Mouse (Mus musculus) embryonic facial prominence, embryonic 15.5 days (tissue): ENCODE data around the gene Naa35. TPM values are rescaled to one million over a fixed set of nuclear protein-coding genes. Genes with fewer than 3 reads are reported as not detected.
A peak's percentile ranks its signal among the peaks of the same experiment; 100 is the strongest.

Experiments used
- ATAC-seq: fragments of 200-750 bp; cut with Nextera tagmentation; 2 replicates; pipeline ENCODE4 v1.8.0; 2017; ENCODE audit warnings: low read depth, moderate TSS enrichment; ENCODE audit not compliant: insufficient number of reproducible peaks, low FRiP score, low TSS enrichment
- H3K27ac ChIP-seq: fragments of 300-500 bp; sonication (generic); replicated peaks from 2 replicates; pipeline ENCODE4 v1.5.1; 2015; ENCODE audit warnings: mild to moderate bottlenecking, inconsistent platforms
- H3K27me3 ChIP-seq: fragments of 300-500 bp; sonication (generic); 2 replicates; pipeline ENCODE4 v1.6.1; 2015; ENCODE audit warnings: inconsistent platforms
- H3K36me3 ChIP-seq: fragments of 300-500 bp; sonication (generic); 2 replicates; pipeline ENCODE4 v1.6.1; 2015; ENCODE audit warnings: mild to moderate bottlenecking, inconsistent platforms
- H3K4me1 ChIP-seq: fragments of 300-500 bp; sonication (generic); 2 replicates; pipeline ENCODE4 v1.6.1; 2015; ENCODE audit warnings: inconsistent platforms
- H3K4me2 ChIP-seq: fragments of 300-500 bp; sonication (generic); replicated peaks from 2 replicates; pipeline ENCODE4 v1.6.1; 2015; ENCODE audit warnings: mild to moderate bottlenecking, inconsistent platforms
- H3K4me3 ChIP-seq: fragments of 300-500 bp; sonication (generic); replicated peaks from 2 replicates; pipeline ENCODE4 v1.5.1; 2015; ENCODE audit warnings: mild to moderate bottlenecking, inconsistent platforms
- H3K9ac ChIP-seq: fragments of 300-500 bp; sonication (generic); 2 replicates; pipeline ENCODE4 v1.6.1; 2015; ENCODE audit warnings: inconsistent platforms
- H3K9me3 ChIP-seq: fragments of 300-500 bp; sonication (generic); replicated peaks from 2 replicates; pipeline ENCODE4 v1.6.1; 2016; ENCODE audit warnings: inconsistent platforms
- WGBS: fragments of 180-500 bp; shearing (Covaris S2); methylation state at CpG from one replicate; pipeline ENCODE4 v1.1.7; 2015; 5-methylcytosine and 5-hydroxymethylcytosine counted together
- polyA plus RNA-seq: library from polyadenylated mRNA; unstranded; fragments of >200 nt; fragmentation: Nextera tagmentation; extraction: Ambion mirVana; gene quantifications from 2 replicates; pipeline ENCODE4 v1.2.1, GENCODE M21; 2015

Gene Naa35
- polyA plus RNA-seq, 1 experiment from 2014 or later: 92.9 TPM

DNA sequence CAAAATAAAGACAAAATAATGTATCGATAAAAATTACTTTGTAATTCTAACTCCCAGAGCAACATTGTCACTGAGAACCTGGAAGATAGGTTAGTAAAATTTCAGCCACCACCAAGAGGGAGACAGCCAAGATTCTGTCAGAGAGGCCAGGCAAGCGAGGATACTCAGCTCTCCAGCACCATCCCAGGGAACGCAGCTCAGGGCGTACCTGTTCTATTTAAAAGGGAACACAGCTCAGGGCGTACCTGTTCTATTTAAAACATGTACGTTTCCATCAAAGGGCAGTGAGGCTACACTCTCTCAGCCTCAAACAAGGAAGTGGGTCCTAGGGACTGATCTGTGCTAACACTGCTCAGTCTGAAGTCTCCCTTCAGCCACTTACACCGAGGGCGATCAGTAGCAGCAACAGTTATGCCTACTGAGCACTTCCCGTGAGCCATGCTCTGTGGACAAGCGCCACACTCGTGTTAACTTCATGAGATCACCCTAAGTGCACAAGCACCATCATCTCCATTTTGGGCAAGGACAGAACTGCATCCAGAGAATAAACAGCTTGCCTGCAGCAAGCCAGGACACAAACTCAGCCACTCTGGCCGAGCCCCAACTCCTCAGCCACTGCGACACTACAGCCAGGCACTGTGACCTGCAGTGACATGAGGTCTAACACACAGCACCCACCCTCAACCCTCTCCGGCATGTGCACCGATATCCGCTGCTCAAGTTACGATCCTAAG lies 30.1 kb upstream of the Naa35 start:
- no peak for ATAC-seq
- 69% methylated on average over 17 of the region's 17 CpGs for WGBS
- Histone ChIP-seq H3K27me3 (no peaks in the 10 kb centered on the region), H3K4me2 (peak overlapping the region; percentile 79; the same call in 1 of the 2 replicates), H3K27ac (no peak overlapping the region), H3K36me3 (no peaks in the 10 kb centered on the region), H3K9me3 (no peaks in the 10 kb centered on the region), H3K9ac (no peak overlapping the region), H3K4me3 (0 out of 2 replicates have a peak overlapping the region, but pooled peaks have one; percentile 77), H3K4me1 (peaks cover 20% of the 10 kb centered on the region)

DNA sequence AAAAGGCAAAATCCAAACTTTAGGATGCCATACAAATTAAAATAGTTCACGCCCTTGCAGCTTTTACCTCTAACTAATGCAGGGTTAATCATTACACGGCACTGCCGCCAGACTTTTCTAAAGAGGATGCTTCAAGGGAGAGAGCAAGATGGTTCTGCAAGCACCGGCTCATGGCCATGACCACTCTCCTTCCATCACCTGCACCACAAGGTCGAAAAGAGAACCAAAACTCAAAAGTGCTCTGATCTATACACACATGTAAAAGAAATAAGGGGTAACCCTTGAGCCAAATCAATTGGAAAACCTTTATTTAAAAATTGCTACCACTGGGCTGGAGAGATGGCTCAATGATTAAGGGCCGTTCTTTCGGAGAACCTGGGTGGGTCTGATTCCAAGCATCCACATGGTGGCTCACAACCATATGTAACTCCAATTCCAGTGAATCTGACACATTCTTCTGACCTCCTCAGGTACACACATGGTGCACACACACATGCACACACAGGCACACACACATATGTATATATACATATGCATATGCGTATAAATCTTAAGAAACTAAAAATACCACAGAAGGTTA lies 29.4 kb upstream of the Naa35 start:
- no peak for ATAC-seq
- Histone ChIP-seq H3K4me1 (peaks cover 20% of the 10 kb centered on the region), H3K27me3 (no peaks in the 10 kb centered on the region), H3K36me3 (no peaks in the 10 kb centered on the region), H3K4me3 (peak overlapping the region; percentile 77; the same call in 1 of the 2 replicates), H3K9ac (no peak overlapping the region), H3K27ac (no peak overlapping the region), H3K9me3 (no peaks in the 10 kb centered on the region), H3K4me2 (peak overlapping the region; percentile 79)
- WGBS: 73% methylated on average over 8 of the region's 8 CpGs

DNA sequence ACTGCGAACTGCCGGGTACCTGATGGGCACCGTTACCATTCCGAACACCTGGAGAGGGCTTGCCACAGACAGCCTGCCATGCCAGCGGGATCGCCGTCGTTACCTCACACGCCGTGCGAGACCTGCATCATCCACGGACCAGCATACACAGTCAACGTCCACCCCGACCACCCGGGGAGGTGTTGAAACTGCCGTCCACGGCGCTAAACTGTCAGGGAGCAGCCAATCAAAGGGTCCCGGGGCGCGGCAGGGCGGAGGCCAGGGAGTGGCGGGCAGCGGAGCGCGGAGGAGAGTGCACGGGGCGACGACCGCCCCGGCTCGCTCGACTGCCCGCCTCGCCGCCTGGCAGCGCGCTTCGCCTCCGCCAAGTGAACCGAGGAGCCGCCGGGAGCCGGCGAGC lies 28.4 kb upstream of the Naa35 start:
- Histone ChIP-seq H3K9ac (peak overlapping the region; percentile 66), H3K27me3 (no peaks in the 10 kb centered on the region), H3K4me1 (peaks cover 20% of the 10 kb centered on the region), H3K36me3 (no peaks in the 10 kb centered on the region), H3K27ac (peak overlapping the region; percentile 58), H3K4me3 (peak overlapping the region; percentile 77), H3K9me3 (no peaks in the 10 kb centered on the region), H3K4me2 (peak overlapping the region; percentile 79)
- ATAC-seq: peak; percentile 81
- WGBS: under 1% methylated on average over 40 of the region's 45 CpGs

DNA sequence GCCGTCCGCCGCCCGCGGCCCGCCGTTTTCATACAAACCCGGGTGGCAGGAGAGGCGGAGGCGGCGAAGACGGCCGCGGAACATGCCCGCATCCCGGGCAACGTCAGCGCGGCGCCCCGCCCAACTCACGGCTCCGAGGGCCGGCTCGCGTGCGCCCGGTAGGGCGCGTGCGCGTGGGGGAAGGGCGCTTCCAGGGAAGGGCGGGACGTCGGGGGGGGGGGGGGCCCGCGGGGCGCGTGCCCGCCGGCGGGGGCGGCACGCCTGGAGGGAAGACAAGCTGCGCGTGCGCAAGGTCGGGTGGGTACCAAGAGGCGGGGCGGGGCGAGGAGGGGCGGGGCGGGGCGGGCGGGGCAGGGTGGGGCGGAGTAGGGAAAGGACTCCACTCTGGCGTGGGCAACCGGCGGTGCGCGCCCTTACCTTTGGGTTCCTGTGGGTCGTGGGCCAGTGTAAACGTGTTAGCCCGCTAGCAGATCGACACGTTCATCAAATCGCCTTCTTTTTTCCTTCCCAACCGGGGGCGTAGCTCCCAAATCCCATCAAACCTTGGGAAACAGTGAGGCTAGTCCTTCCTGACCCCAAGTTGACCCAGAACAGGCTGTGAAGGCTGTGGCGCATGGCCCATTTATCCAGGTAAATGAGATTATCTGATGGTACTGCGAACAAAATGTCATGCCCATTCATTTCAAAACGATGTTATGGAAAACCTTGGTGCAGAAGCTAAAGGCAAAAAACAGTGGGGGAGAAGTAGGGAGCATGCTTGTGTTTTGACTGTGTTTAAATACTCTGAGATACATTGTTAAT lies 27.7 kb upstream of the Naa35 start:
- ATAC-seq: peak; percentile 90
- H3K4me1 ChIP-seq: peaks cover 20% of the 10 kb centered on the region
- H3K27me3 ChIP-seq: no peaks in the 10 kb centered on the region
- peak overlapping the region; percentile 77 for H3K4me3 ChIP-seq
- peak overlapping the region; percentile 58 for H3K27ac ChIP-seq
- no peaks in the 10 kb centered on the region for H3K9me3 ChIP-seq
- 2% methylated on average over 42 of the region's 73 CpGs for WGBS
- H3K9ac ChIP-seq: peak overlapping the region; percentile 66
- no peaks in the 10 kb centered on the region for H3K36me3 ChIP-seq
- peak overlapping the region; percentile 79 for H3K4me2 ChIP-seq

DNA sequence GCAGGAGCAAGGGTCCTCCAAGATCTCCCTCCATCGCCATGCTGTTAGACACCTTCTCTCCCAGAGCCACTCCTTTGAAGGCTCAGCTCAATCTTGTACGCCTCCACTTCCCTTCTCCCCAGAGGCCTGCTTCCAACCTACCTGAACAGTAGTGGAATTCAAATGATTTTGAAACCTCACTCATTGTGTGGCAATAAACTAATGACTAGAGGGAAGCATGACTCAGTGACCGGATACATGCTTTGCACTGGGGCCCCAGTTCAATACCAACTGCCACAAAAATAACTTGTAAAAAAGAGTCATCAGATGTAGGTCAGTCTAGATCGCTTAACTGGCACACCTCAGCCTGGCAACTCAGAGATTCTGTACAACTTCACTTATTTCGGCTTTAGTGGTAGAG lies 26.3 kb upstream of the Naa35 start:
- H3K36me3 ChIP-seq: no peaks in the 10 kb centered on the region
- H3K27me3 ChIP-seq: no peaks in the 10 kb centered on the region
- WGBS: 87% methylated on average over 5 of the region's 5 CpGs
- ATAC-seq: no peak
- H3K4me2 ChIP-seq: no peak overlapping the region
- no peak overlapping the region for H3K9ac ChIP-seq
- no peak overlapping the region for H3K27ac ChIP-seq
- no peaks in the 10 kb centered on the region for H3K9me3 ChIP-seq
- peaks cover 20% of the 10 kb centered on the region for H3K4me1 ChIP-seq
- H3K4me3 ChIP-seq: no peak overlapping the region

DNA sequence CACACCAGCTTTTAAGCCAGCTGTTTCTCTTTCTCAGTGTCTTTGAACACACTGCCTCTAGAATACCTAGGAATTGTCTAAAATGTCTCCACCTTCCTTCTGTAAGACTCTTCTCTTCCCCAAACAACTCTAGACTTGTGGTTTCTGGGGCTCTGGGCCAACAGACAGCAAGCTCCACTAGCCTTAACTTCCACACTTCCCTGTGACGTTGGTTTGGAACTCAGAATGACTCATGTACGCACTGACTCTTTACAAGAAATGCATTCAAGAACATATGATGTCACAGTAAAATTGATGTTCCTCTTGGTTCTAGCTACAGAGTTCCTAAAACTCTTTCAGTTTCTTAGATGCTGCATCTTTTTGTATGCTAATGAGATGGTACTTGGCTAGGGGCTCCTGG lies 22.6 kb upstream of the Naa35 start:
- Histone ChIP-seq H3K36me3 (no peaks in the 10 kb centered on the region), H3K9ac (no peak overlapping the region), H3K27me3 (no peaks in the 10 kb centered on the region), H3K4me2 (no peak overlapping the region), H3K9me3 (no peaks in the 10 kb centered on the region), H3K4me3 (no peak overlapping the region), H3K27ac (no peak overlapping the region), H3K4me1 (peaks cover 17% of the 10 kb centered on the region; the same call in 1 of the 2 replicates)
- 85% methylated on average over 2 of the region's 2 CpGs for WGBS
- no peak for ATAC-seq

DNA sequence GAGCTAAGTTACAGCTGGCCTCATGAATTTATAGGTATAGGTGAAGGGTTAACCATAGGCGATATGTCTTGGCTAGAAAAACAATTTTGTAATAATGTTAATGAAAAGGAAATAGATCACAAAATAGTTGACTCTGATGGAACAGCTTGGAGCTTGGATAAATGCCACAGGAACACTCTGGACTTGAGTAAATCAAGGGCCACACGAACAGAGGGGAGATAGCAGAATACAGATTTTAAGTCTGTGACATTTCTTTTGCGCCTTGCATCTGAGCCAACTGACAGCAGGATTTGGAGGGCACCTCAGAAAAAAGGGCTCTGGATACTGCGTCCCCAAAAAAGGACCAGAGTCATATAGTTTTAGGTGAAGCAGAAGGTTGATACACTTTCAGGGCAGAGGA lies 20.6 kb upstream of the Naa35 start:
- Histone ChIP-seq H3K27ac (no peak overlapping the region), H3K9ac (no peak overlapping the region), H3K27me3 (no peaks in the 10 kb centered on the region)

DNA sequence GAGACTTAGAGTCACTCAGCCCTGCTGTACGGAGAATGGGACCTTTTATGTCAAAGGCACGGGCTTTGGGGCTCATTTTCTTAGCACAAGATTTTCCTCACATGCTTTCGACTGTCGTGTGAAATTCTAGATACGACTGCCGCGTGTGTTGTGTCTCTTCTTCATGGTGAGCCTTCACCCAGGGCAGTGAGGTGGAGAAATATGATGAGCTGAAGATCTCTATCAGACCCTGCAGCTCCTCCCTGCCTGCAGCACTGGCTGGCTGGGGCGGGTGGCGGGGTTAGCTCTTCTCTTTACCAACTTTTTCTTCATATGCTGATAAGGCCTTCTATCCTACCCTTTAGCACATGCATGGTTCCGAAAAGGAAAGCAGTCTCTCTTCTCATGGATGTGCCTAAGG lies 20.1 kb upstream of the Naa35 start:
- WGBS: 75% methylated on average over 10 of the region's 10 CpGs

More for the DNA sequence above, 20.6 kb upstream of the Naa35 start:
- no peaks in the 10 kb centered on the region for H3K36me3 ChIP-seq
- WGBS: 80% methylated on average over 4 of the region's 4 CpGs
- no peaks in the 10 kb centered on the region for H3K9me3 ChIP-seq
- H3K4me3 ChIP-seq: no peak overlapping the region
- H3K4me2 ChIP-seq: no peak overlapping the region
- ATAC-seq: no peak
- 0 out of 2 replicates have a peak, but pooled peaks cover 12% of the 10 kb centered on the region for H3K4me1 ChIP-seq

DNA sequence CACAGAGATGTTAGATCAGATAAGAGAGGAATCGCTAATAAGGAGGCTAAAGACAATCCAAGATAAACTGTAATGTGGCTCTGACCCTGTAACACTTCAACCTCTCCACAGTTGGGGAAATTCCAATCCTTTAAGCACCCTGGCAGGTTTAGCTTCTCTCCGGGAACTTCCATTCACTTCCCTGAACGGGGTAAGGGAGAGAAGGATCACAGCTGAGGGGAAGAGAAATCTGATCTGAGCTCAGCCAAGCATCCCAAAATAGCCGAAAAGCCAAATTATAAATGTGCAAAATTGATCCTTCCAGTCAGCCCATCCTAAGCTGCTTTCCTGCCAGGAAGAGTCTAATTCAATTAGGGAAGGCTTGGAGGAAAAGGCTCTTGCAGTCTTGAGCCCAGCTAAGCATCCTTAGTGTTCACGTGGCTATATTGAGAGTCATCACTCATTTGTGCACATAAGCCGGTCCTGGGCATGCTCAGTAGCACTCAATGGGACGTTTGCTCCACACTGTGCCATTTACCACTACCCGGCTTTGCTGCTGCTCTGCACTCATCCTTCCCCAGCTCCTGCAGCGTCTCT lies 19.0 kb upstream of the Naa35 start:
- no peaks in the 10 kb centered on the region for H3K9me3 ChIP-seq
- 0 out of 2 replicates have a peak overlapping the region, but pooled peaks have one; percentile 14 for H3K27ac ChIP-seq
- WGBS: 48% methylated on average over 9 of the region's 9 CpGs
- no peaks in the 10 kb centered on the region for H3K36me3 ChIP-seq
- no peaks in the 10 kb centered on the region for H3K27me3 ChIP-seq
- H3K4me1 ChIP-seq: 0 out of 2 replicates have a peak, but pooled peaks cover 12% of the 10 kb centered on the region
- H3K9ac ChIP-seq: no peak overlapping the region
- no peak for ATAC-seq
- H3K4me2 ChIP-seq: no peak overlapping the region
- no peak overlapping the region for H3K4me3 ChIP-seq

More for the DNA sequence above, 20.1 kb upstream of the Naa35 start:
- Histone ChIP-seq H3K27ac (no peak overlapping the region), H3K4me1 (0 out of 2 replicates have a peak, but pooled peaks cover 12% of the 10 kb centered on the region), H3K27me3 (no peaks in the 10 kb centered on the region), H3K9ac (no peak overlapping the region), H3K9me3 (no peaks in the 10 kb centered on the region), H3K36me3 (no peaks in the 10 kb centered on the region), H3K4me2 (no peak overlapping the region), H3K4me3 (no peak overlapping the region)
- ATAC-seq: no peak

DNA sequence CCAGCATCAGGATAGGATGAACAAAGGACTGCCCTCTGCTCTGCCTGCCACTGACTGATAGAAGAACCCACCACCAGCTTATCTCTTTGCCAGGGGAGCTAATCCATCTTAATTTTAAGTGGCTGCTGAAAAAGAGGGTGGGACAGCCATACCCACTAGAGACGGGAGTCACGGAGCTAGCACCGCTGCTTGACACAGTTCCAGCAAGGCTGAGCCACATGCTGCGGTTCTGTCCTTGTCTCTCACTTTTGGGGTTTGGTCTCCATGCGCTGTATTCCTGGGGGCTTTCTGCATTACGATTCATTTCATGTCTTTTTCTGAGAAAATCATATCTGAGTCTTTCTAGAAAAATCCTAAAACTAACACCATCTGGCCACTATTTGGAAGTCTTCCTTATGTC lies 14.0 kb upstream of the Naa35 start:
- WGBS: 76% methylated on average over 6 of the region's 6 CpGs
- no peaks in the 10 kb centered on the region for H3K27me3 ChIP-seq
- no peak overlapping the region for H3K4me2 ChIP-seq
- H3K27ac ChIP-seq: no peak overlapping the region
- H3K9ac ChIP-seq: no peak overlapping the region
- 0 out of 2 replicates have a peak, but pooled peaks cover 4% of the 10 kb centered on the region for H3K4me1 ChIP-seq
- H3K36me3 ChIP-seq: no peaks in the 10 kb centered on the region
- H3K4me3 ChIP-seq: no peak overlapping the region
- no peak for ATAC-seq
- H3K9me3 ChIP-seq: no peaks in the 10 kb centered on the region

DNA sequence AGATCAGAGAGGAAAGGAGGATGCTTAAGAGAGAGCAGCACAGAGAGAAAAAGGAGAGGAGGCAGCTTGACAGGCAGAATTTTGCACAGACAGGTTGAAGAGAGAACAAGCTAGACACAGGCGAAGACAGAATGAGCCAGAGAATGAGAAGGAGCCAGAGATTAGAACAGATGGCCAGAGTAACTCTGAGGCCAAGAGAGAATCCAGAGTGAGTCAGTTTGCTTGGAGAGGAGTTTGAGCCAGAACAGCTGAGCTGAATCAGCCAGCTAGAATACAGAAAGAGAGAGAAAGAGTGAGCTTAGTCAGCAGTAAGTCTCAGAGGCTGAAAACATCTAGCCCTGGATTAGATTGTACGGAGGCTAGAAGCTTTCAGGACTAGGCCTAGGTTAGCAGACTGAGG lies 12.5 kb upstream of the Naa35 start:
- 81% methylated on average over 2 of the region's 2 CpGs for WGBS
- ATAC-seq: no peak
- Histone ChIP-seq H3K27ac (no peak overlapping the region), H3K36me3 (no peaks in the 10 kb centered on the region), H3K9ac (no peak overlapping the region), H3K4me1 (no peaks in the 10 kb centered on the region), H3K4me3 (no peak overlapping the region), H3K9me3 (no peaks in the 10 kb centered on the region), H3K27me3 (no peaks in the 10 kb centered on the region), H3K4me2 (no peak overlapping the region)
